Mouse (Mus musculus) kidney, adult 8-10 months (tissue): ENCODE data around the gene I0C0044D17Rik.
A peak's percentile ranks its signal among the peaks of the same experiment; 100 is the strongest.
"Not testable (repeated sequence)": the region's sequence is repeated elsewhere in the genome, so short reads cannot be mapped to it uniquely, and the experiment has no call there.

Source experiments
- DNase-seq, 2 experiments: peaks; one replicate each; pipeline ENCODE4 v3.0.0; 2022

I0C0044D17Rik gene

DNA sequence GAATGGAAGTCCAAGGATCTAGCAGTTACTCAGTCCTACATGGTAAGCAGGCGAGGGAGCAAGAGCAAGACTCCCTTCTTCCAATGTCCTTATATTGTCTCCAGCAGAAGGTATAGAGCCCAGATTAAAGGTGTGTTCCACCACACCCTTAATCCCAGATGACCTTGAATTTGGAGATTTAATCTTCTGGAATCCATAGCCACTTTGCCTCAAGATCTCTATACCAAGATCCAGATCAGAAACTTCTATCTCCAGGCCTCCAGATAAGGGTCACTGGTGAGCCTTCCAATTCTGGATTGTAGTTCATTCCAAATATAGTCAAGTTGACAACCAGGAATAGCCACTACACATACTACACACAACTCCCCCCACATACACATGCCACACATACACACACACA is at the start of gene I0C0044D17Rik:
TSS of gene I0C0044D17Rik (minus strand) at position 101 of the 400 bp plus-strand sequence.
- not testable (repeated sequence) for DNase-seq

DNA sequence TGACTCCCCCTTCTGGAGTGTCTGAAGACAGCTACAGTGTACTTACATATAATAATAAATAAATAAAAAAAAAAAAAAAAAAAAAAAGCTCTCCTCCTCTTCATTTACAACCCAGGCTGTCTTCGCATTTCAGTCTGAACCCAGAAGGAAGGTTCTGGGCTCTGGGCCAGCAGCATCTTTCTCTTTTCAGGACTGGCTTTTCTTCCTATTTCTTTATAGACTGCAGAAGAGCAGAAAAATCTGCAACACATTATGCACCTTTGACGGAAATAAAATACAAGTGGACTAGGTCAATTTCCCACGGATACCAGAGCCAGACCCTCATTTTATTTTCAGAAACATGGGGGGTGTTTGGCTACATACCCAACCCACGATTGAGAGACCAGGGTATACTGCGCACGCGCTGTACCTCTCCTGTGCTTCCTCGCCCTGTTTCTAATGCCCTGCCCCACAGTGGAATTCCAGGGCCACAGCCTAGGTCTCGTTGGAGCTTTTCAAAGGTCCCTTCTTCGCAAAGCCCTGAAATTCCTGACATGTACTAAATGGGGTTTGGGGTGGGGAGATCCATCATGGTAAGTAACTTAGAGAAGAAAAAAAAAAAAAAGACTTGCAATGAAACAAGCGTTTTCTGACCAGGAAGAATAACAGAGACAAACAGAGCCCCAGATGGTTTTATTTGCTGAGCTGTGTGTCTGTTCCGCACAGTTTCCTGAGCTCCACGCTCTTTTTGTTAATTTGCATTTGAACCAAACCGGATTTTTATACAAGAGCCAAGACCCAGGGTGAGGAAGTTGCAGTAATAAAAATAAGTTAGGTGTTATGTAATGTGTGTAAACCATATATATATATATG is 42.0 kb upstream of the I0C0044D17Rik start:
- no peak for DNase-seq

DNA sequence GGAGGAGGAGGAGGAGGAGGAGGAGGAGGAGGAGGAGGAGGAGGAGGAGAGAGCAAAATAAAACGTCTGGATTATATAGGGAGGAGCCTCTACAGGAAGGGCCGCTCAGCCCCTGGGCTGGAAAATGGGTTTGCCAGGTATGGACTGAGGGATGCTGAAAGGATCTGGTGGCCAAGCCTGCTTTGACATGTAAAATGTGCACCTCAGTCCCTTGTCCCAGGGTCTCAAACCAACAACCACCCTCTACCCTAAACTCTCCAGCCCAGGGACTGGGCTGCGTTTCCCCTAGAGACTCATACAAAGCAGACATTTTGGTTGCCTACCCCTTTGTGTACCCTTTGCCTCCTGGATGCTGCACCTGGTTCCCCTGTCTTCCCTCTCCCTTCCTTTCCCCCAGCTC is 40.9 kb upstream of the I0C0044D17Rik start:
- no peak for DNase-seq

DNA sequence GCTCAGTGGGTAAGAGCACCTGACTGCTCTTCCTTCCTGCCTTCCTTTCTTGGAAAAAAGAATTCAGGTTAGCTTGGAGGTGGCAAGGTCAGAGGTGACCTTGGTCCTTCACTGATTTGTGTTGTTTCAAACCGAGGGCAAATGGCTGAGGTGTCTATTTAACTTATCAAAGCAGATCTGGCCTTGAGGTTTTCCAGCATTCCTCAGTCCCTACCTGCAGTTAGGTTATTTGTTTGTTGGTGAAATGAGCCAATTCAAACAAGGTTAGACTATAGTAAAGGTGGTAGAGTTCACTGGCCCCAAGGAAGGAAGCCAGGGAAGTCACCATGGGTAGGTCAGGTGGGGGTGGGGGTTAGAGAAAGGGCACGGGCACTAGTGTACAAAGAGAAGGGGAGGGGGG is 40.5 kb upstream of the I0C0044D17Rik start:
- DNase-seq = no peak

- no peak for DNase-seq
Observed at GRCm38 (mm10) chr4:98863451-98863850, 39.8 kb upstream of the I0C0044D17Rik start.

- no peak for DNase-seq
Observed at GRCm38 (mm10) chr4:98858151-98858855, 34.7 kb upstream of the I0C0044D17Rik start.

GRCm38 (mm10) chr4:98857037-98857648 is 33.5 kb upstream of the I0C0044D17Rik start:
- DNase-seq = no peak

DNA sequence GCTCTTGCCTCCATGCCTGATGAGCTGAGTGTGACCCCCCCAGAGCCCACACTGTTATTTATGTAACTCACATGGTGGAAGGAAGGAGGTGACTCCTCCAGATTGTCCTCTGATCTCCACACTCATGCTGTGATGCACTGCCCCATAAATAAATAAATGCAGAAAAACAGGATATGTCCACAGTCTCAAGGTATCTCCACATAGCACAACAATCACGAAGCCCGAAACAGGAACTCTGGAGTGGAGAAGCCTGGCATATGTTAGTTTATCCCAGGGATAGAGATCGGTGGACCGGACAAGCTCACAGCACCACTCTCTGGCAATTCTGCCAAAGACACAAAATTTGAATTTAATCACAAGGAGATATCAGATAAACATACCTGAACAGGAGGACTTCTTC is 30.3 kb upstream of the I0C0044D17Rik start:
- DNase-seq = no peak

DNA sequence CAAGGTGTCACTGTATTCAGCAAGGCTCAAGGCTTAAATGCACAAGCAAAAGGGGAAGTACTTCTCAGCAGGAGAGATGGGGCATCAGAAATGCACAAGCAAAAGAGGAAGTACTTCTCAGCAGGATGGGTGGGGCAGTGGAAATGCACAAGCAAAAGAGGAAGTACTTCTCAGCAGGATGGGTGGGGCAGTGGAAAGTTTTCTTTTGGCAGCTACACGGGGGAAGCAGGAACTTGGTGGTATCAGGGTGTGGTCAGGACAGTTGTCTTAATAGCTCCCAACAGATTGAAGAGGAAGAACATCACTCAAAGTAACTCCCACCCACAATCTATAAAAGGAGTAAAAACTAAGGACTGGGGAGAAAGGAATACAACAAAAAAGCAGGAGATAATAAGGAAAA is 26.8 kb upstream of the I0C0044D17Rik start:
- not testable (repeated sequence) for DNase-seq

GRCm38 (mm10) chr4:98847120-98847885 is 23.7 kb upstream of the I0C0044D17Rik start:
- no peak for DNase-seq

GRCm38 (mm10) chr4:98846396-98846795 is 22.8 kb upstream of the I0C0044D17Rik start:
- DNase-seq = no peak

DNA sequence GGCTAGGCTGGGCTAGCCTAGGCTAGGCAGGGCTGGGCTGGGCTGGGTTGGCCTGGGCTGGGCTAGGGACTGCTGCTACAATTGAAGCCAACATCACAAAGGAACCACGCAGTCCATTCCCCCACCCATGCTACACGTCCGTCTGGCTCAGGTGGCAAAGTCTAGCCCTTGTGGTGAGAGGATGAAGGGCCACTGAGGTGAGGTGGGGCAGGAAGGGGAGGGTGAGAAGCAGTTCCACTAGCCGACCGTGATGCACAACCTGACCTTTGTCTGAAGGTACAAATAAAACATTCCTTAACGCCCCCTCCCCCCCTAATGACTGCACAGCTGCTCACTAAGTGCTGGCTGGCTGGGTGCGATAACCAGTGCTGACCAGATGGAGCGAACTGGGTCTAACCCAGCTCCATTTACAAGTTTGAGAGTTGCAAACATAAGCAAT is 22.1 kb upstream of the I0C0044D17Rik start:
- DNase-seq = no peak

GRCm38 (mm10) chr4:98845201-98845600 is 21.6 kb upstream of the I0C0044D17Rik start:
- no peak for DNase-seq

DNA sequence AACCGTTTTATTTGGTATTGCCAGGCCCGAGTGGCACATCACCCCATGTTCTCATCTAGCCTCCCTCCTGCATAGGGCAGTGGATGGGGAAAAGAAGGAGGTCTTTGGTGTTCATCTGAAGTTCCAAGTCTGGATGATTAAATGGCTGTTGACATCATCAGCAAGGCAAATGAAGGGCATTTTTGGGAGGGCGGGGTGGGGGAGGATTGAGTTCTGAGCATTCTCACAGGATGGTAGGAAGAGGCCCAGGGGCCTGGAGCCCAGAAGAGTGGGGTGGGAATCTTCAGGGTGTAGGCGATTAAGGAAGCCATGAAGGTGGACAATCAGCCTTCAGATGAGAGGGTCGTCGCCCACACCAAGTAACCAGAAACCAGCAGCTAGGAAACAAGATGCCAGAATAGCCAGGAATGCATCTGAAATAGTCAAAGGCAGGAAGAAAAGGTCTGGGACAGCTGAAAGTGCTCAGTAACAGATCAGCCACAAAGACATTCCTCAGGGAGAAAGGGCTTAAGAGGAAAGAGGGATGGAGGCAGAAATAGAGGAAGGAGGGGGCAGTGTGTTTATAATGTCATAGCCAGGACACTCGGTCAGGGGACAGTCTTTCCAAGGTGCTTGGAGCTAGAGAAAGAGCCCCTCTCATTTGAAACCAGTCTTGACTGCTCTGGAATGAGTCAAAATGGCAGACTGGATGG is 20.4 kb upstream of the I0C0044D17Rik start:
- no peak for DNase-seq

DNA sequence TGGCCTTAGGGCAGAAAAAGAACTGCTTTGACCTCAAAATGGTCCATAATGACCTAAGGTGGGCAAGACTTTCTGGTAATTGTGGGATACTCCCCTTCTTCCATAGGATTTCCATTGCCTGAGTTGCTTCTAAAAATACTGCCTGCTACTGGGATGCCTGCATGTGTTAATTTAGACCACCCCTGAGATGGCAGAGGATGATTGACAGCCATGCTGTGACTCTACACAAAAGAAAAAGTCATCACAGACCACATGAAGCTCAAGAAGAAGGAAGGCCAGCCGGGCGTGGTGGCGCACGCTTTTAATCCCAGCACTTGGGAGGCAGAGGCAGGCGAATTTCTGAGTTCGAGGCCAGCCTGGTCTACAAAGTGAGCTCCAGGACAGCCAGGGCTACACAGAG is 17.6 kb upstream of the I0C0044D17Rik start:
- not testable (repeated sequence) for DNase-seq

- DNase-seq = no peak
Observed at GRCm38 (mm10) chr4:98840526-98840925, 16.9 kb upstream of the I0C0044D17Rik start.

GRCm38 (mm10) chr4:98838913-98839312 is 15.3 kb upstream of the I0C0044D17Rik start:
- no peak for DNase-seq

- peak in 1 of 2 experiments; percentile 25 for DNase-seq
Observed at GRCm38 (mm10) chr4:98837715-98838505, 14.3 kb upstream of the I0C0044D17Rik start.

DNA sequence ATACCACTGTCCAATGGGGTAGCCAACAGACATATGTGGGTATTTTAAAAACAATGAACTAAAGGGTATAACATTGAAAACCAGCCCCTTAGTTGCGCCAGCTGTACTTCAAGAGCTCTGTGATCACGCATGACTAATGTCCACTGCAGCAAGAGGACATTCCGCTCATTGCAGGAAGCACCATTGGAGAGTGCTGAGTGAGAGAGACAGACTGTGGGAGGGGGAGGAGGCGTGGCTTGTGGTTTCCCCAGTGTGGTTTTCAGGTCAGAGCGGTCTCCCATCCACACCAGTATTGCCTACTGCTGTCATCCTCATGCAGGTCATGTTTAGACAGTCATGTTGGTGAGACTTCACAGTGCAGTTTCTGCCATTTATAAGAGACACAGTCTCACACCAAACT is 12.9 kb upstream of the I0C0044D17Rik start:
- DNase-seq = no peak

- DNase-seq = no peak
Observed at GRCm38 (mm10) chr4:98834782-98835181, 11.1 kb upstream of the I0C0044D17Rik start.

DNA sequence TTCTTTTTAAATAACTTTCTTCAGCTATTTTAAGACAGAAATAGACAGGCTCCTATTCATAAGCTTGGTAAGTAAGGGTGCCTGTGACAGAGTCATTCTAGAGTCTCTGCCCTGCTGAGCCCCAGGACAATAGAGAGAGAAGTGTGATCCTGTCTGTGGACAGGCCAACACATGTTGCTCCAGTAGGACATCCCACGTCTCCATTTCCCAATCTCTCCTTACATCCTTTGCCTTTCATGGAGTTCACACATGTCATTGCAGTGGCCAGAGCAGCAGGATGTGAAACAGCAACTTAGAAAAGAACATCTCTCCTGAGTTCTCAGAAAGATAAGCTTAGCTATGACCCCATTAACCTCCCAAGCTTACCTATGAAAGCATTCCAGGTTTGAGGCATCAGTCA is 8.1 kb upstream of the I0C0044D17Rik start:
- DNase-seq = no peak
